ENCODE assay signal across 29 mouse cellular contexts in the genomic region with DNA sequence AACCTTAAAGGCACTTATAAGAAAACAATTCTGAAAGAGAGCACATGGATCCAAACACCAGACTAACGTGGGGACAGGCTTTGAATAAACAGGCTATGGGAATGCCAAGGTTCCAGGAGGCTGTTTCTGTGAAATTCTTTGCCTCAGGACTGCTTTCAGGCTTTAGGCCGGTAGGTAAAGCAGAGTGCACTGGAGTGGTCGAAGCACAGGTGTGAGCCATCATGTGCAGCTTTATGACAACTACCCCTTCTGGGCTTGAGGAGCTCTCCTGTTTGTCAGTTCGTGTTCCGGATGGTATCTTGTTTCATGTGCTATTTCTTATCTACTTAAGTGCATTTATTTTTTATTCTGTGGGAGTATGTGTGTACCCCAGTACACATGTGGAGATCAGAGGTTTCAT. TPM values are rescaled to one million over a fixed set of nuclear protein-coding genes. Genes with fewer than 3 reads are reported as not detected.
DNase-seq lines count a peak whose midpoint lies in the region; ATAC-seq and TF ChIP-seq lines count a peak whose summit lies in the region.
"Had no signal": no experiment of that assay in that cellular context is flagged by ENCODE, and none has a peak within 500 bp of the region (broad histone marks: within the 10 kb centered on the region; RNA-seq: fewer than 3 reads in every experiment).

No protein-coding gene starts in this region.

- no peaks in the 10 kb centered on the region for H3K27me3 ChIP-seq in heart, embryonic 16.5 days (ENCODE audit: control insufficient read depth, insufficient read depth, low read length)
- no peaks in the 10 kb centered on the region for H3K27me3 ChIP-seq in heart, embryonic 11.5 days (ENCODE audit: control insufficient read depth, insufficient read depth, low read length)
- H3K27me3 ChIP-seq: CH12.LX; embryonic facial prominence, embryonic 13.5 days; embryonic facial prominence, embryonic 15.5 days; forebrain, embryonic 12.5 days had no signal

- H3K4me3 ChIP-seq in heart, embryonic 16.5 days (ENCODE audit: low read length), result no peak overlapping the region
- no peak overlapping the region for H3K4me3 ChIP-seq in heart, embryonic 11.5 days (ENCODE audit: low read depth, low read length)
- H3K4me3 ChIP-seq in ES-E14 (ENCODE audit: insufficient read depth in 1 of 2, low read depth in 1 of 2, low read length in 2 of 2, poor library complexity in 1 of 2, severe bottlenecking in 1 of 2), result no peak overlapping the region
- H3K4me3 ChIP-seq: embryonic facial prominence, embryonic 13.5 days; embryonic facial prominence, embryonic 15.5 days; erythroblast, embryonic 14.5 days; forebrain, embryonic 10.5 days; forebrain, embryonic 12.5 days had no signal

- no peaks in the 10 kb centered on the region for H3K4me1 ChIP-seq in heart, embryonic 16.5 days (ENCODE audit: control insufficient read depth, insufficient read depth, low read length)
- no peaks in the 10 kb centered on the region for H3K4me1 ChIP-seq in heart, embryonic 11.5 days (ENCODE audit: control insufficient read depth, insufficient read depth, low read length)
- peaks cover 20 to 26% of the 10 kb centered on the region in 2 experiments for H3K4me1 ChIP-seq in ES-E14 (ENCODE audit: control insufficient read depth in 2 of 2, insufficient read depth in 2 of 2, low read length in 2 of 2, poor library complexity in 1 of 2)
- H3K4me1 ChIP-seq: embryonic facial prominence, embryonic 13.5 days; embryonic facial prominence, embryonic 15.5 days; forebrain, embryonic 10.5 days; forebrain, embryonic 12.5 days had no signal

- no peak overlapping the region for H3K9ac ChIP-seq in heart, embryonic 16.5 days (ENCODE audit: low read length)
- H3K9ac ChIP-seq in heart, embryonic 11.5 days (ENCODE audit: low read depth, low read length), result no peak overlapping the region
- no peak overlapping the region for H3K9ac ChIP-seq in ES-E14 (ENCODE audit: insufficient read depth, low read depth, low read length, poor library complexity, severe bottlenecking)
- H3K9ac ChIP-seq: embryonic facial prominence, embryonic 13.5 days; embryonic facial prominence, embryonic 15.5 days; forebrain, embryonic 12.5 days had no signal

- H3K27ac ChIP-seq in heart, embryonic 16.5 days (ENCODE audit: low read length), result peak overlapping the region; percentile 49; the same call in 1 of the 2 replicates
- H3K27ac ChIP-seq in heart, embryonic 11.5 days (ENCODE audit: low read depth, low read length), result no peak overlapping the region
- H3K27ac ChIP-seq in ES-E14 (ENCODE audit: insufficient read depth, low read depth, low read length, poor library complexity, severe bottlenecking), result peak overlapping the region; percentile 90
- H3K27ac ChIP-seq: embryonic facial prominence, embryonic 13.5 days; embryonic facial prominence, embryonic 15.5 days; forebrain, embryonic 10.5 days; forebrain, embryonic 12.5 days had no signal

- peak; percentile 28 for DNase-seq in thymus, postnatal 0 days (ENCODE audit: low spot score)
- DNase-seq in thymus, postnatal 4 days, result no peak
- DNase-seq in ES-E14 (ENCODE audit: low read depth, low spot score) (peak; percentile 44), ZHBTc4 (ENCODE audit: low read depth, low spot score) (peak; percentile 71)
- no peak for DNase-seq in kidney, postnatal 36 days
- no peak for DNase-seq in layer of hippocampus, postnatal 25 days (ENCODE audit: extremely low spot score in 1 of 2, low spot score in 1 of 2)
- DNase-seq: adrenal gland, adult 2 months; adrenal gland, postnatal 10 days; adrenal gland, postnatal 25 days; B cell, adult 2 months; cerebellum, adult 11-12 months; cerebellum, adult 2 months; cerebellum, adult 9-11 months; cerebellum, postnatal 14 days; cerebellum, postnatal 36 days; embryo, embryonic 11 days had no signal

- no peaks in the 10 kb centered on the region for H3K36me3 ChIP-seq in heart, embryonic 16.5 days (ENCODE audit: control insufficient read depth, insufficient read depth)
- no peaks in the 10 kb centered on the region for H3K36me3 ChIP-seq in heart, embryonic 11.5 days (ENCODE audit: control insufficient read depth, insufficient read depth, low read length)
- H3K36me3 ChIP-seq in ES-E14 (ENCODE audit: control insufficient read depth, insufficient read depth, low read length, poor library complexity, severe bottlenecking), result peaks cover 3% of the 10 kb centered on the region; the same call in 1 of the 2 replicates
- H3K36me3 ChIP-seq: embryonic facial prominence, embryonic 13.5 days; embryonic facial prominence, embryonic 15.5 days; forebrain, embryonic 10.5 days; forebrain, embryonic 12.5 days had no signal

- 43% methylated on average over 5 of the region's 5 CpGs for WGBS in heart, embryonic 16.5 days
- WGBS in heart, embryonic 11.5 days (ENCODE audit: insufficient replicate concordance), result 58% methylated on average over 5 of the region's 5 CpGs

- H3K9me3 ChIP-seq in heart, embryonic 16.5 days (replicated peaks; ENCODE audit: control insufficient read depth, low read length), result no peaks in the 10 kb centered on the region
- H3K9me3 ChIP-seq in heart, embryonic 11.5 days (replicated peaks; ENCODE audit: control insufficient read depth, low read length), result no peaks in the 10 kb centered on the region
- no peaks in the 10 kb centered on the region for H3K9me3 ChIP-seq in ES-E14 (ENCODE audit: control insufficient read depth, insufficient read depth, low read depth, low read length)
- H3K9me3 ChIP-seq: embryonic facial prominence, embryonic 13.5 days; embryonic facial prominence, embryonic 15.5 days; forebrain, embryonic 10.5 days; forebrain, embryonic 12.5 days had no signal

- in situ Hi-C loops in ES-E14 (cut with MboI; ENCODE audit: low sequenced_read_pairs in 2 of 2, unreplicated experiment in 2 of 2), result no loop called here

- no peak for ATAC-seq in heart, embryonic 16.5 days (replicated peaks; ENCODE audit: extremely low read depth, insufficient read depth, low FRiP score)
- ATAC-seq in heart, embryonic 11.5 days (replicated peaks; ENCODE audit: insufficient number of reproducible peaks, low FRiP score, low TSS enrichment), result no peak
- ATAC-seq: CD4-positive, CD25-positive, alpha-beta regulatory T cell, adult 4 months; forebrain, embryonic 14.5 days; forebrain, embryonic 16.5 days had no signal

- H3K4me2 ChIP-seq in heart, embryonic 16.5 days (ENCODE audit: low read depth, low read length), result no peak overlapping the region
- H3K4me2 ChIP-seq in heart, embryonic 11.5 days, result no peak overlapping the region
- H3K4me2 ChIP-seq: embryonic facial prominence, embryonic 13.5 days; embryonic facial prominence, embryonic 15.5 days; forebrain, embryonic 12.5 days had no signal

TF ChIP-seq in ES-E14, 5 proteins besides CTCF, POLR2A, EP300 and RAD21:
- TF ChIP-seq ZNF384 (IDR thresholded peaks at IDR 0.05; ENCODE audit: low read depth, low read length) (no peak), ZC3H11A (IDR thresholded peaks at IDR 0.05; ENCODE audit: borderline replicate concordance, low read depth, low read length) (no peak), CHD2 (IDR thresholded peaks at IDR 0.05; ENCODE audit: low read depth, low read length) (no peak), HCFC1 (IDR thresholded peaks at IDR 0.05; ENCODE audit: borderline replicate concordance, insufficient read depth, low read length) (no peak), MAFK (IDR thresholded peaks at IDR 0.05; ENCODE audit: insufficient read depth, low read depth, low read length) (no peak)
TF ChIP-seq in ES-E14: peak in this region for 0.

RNA-seq across cellular contexts. Expression of gene Nwd1, which starts 30.8 kb away (rescaled TPM):
- 0.38 and 0.40 TPM in 2 replicates for polyA plus RNA-seq in heart, embryonic 16.5 days (2015; fragmentation: Nextera tagmentation; extraction: Ambion mirVana)
- 0.07 and 0.10 TPM in 2 replicates for polyA plus RNA-seq in heart, embryonic 11.5 days (2014; fragmentation: Nextera tagmentation; extraction: Ambion mirVana)
- 2.3 and 3.1 TPM in 2 replicates for polyA plus RNA-seq in thymus, postnatal 0 days (2015; fragmentation: Nextera tagmentation; extraction: Ambion mirVana)
- 0.26 and 0.76 TPM in 2 replicates for total RNA-seq in ES-E14 (2012; rRNA removed)
- total RNA-seq in layer of hippocampus, postnatal 25 days (2021), result 10 to 100 TPM; 46.7 to 53.0 TPM
- total RNA-seq: MEL had no signal
- polyA plus RNA-seq: embryonic facial prominence, embryonic 11.5 days; erythroblast, embryonic 14.5 days had no signal

RNA-seq across cellular contexts. Expression of gene Sin3b, which starts 45.8 kb away (rescaled TPM):
- polyA plus RNA-seq in heart, embryonic 16.5 days (2015; fragmentation: Nextera tagmentation; extraction: Ambion mirVana), result 160 and 166 TPM in 2 replicates
- polyA plus RNA-seq in heart, embryonic 11.5 days (2014; fragmentation: Nextera tagmentation; extraction: Ambion mirVana), result 152 and 153 TPM in 2 replicates
- polyA plus RNA-seq in thymus, postnatal 0 days (2015; fragmentation: Nextera tagmentation; extraction: Ambion mirVana), result 463 and 506 TPM in 2 replicates
- 135 and 189 TPM in 2 replicates for total RNA-seq in ES-E14 (2012; rRNA removed)
- total RNA-seq in layer of hippocampus, postnatal 25 days (2021), result 100 to 1,000 TPM; 168 to 169 TPM

Comparison
In these comparisons a context has a peak if more than half of its experiments do, and no peak if none do; other contexts are left out.
1. DNase-seq: peak in thymus, postnatal 0 days (single experiment), ES-E14 (single experiment) and ZHBTc4 (single experiment); none in thymus, postnatal 4 days (single experiment), kidney, postnatal 36 days (0 of 2) and layer of hippocampus, postnatal 25 days (0 of 2).